Mouse (Mus musculus): ENCODE data around the gene Foxn2. TPM values are rescaled to one million over a fixed set of nuclear protein-coding genes. Genes with fewer than 3 reads are reported as not detected.

The Foxn2 gene
- 9.6 and 11.6 TPM in 2 replicates for polyA plus RNA-seq (2015; fragmentation: Nextera tagmentation; extraction: Ambion mirVana)

DNA sequence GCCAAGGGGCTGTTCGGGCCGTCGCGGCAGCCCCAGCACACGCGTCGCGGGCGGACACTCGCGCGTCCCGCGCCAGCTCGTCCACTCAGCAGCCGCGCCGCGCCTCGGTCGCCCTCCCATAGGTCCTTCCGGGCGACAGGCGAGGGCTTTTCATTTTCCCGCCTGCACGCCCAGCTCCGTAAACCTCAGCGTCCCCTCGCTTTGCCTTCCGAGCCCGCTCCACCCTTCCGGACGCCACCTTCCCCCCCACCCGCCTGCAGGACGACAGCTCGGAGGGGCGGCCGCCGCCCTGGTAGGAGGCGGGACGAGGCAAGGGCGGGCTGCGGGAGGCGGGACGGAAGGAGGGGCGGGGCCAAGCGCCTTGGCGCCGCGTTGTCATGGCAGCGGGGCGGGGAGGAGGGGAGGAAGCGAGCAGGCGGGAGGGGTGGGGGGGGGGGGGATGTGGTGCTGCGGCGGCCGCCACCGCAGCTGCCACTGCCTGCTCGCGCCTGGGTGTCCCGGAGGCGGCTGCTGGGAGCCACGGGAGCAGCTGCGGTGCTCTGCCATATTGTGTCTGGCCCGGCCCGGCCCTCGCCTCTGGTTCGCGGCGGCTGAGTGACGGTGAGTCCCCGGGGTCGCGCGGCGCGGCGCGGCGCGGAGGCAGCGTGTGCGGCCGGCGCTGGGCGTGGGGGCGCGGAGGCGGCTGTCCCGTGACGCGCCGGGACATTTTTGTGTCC, at the start of gene Foxn2:
Gene Foxn2 (plus strand): TSS at position 427 of the 716 bp plus-strand sequence.

DNA sequence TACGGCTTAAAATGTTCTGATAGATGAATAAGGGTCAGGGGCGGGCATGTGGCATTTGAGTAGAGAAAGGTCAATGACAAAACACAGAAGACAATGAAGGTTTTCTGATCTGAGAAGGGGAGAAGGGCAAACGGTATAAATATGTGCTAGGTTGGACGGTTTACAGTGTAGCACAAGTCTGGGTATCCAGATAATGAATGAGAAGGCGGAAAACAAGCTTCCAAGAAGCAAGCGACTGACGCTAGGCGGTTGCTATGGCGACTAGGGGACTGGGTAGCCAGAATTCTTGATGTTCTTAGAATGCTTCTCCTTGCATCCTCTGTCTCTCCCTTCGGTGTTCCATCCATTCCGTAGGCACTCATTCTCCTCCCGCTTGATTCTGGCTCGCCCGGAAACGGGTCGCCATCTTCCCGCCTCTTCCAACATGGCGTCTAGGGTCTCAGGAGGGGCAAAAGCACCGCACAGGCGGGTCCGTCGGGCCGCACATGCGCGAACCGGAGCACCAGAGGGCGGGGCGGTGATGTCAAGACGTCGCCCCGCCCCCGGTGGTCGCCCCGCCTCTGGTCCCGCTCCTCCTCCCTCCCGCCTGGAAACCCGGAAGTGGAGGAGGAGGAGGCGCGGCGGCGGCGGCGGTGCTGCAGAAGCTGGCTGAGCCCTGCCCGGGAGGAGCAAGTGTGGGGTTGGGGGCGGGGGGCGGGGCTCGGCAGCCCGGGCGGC, 89.2 kb downstream of the Foxn2 start, which contains the start of gene Ppp1r21:
Gene Ppp1r21 (plus strand): TSS at position 600 of the 717 bp plus-strand sequence.

Other genes with a start within 250 kb of the Foxn2 start
- gene Ppp1r21, start 89.4 kb downstream of the Foxn2 start, polyA plus RNA-seq (2015; fragmentation: Nextera tagmentation; extraction: Ambion mirVana) = 7.8 and 8.6 TPM in 2 replicates
- 2.2 and 2.6 TPM in 2 replicates for gene Ston1, start 157.0 kb downstream of the Foxn2 start, polyA plus RNA-seq (2015; fragmentation: Nextera tagmentation; extraction: Ambion mirVana)
- not detected in 2 replicates for gene Gtf2a1l, start 227.9 kb downstream of the Foxn2 start, polyA plus RNA-seq (2015; fragmentation: Nextera tagmentation; extraction: Ambion mirVana)

All from skeletal muscle tissue, postnatal 0 days (tissue).